Mouse (Mus musculus): ENCODE data around the gene Mmp9.
A peak's percentile ranks its signal among the peaks of the same experiment; 100 is the strongest.

The Mmp9 gene

DNA sequence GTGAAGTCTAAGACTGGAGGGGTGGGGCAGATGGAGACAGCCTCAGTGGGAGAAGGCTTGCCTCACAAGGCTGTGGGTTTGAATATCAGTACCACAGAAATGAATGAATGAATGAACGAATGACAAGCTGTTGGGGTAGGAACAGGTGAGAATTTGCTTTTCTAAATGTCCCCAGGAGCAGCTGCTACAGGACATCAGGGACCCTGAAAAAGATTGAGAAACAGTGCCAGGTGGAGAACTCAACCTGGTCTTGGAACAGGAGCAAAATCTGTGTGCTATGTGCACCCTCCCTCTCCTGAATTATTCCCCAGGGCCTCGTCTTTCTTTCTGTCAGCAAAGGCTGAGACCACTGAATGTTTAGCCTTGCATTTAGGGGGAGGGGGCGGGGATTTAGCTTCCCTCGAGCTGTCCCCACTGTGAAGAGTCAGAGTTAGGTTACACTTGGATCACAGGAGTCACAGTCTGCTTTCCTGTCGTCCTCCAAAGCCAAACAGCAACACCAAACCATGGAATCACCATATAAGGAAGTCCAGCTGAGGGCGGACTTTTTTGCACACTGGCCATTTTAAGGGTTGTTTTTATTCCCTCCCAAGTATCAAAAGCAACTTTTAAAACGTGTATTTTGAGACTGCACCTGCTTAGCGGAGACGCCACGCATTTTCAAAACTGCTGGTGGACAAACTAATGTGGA, at the start of gene Mmp9:
Gene Mmp9 (plus strand): TSS at position 641 of the 691 bp plus-strand sequence.
- peak; percentile 67 for DNase-seq

DNA sequence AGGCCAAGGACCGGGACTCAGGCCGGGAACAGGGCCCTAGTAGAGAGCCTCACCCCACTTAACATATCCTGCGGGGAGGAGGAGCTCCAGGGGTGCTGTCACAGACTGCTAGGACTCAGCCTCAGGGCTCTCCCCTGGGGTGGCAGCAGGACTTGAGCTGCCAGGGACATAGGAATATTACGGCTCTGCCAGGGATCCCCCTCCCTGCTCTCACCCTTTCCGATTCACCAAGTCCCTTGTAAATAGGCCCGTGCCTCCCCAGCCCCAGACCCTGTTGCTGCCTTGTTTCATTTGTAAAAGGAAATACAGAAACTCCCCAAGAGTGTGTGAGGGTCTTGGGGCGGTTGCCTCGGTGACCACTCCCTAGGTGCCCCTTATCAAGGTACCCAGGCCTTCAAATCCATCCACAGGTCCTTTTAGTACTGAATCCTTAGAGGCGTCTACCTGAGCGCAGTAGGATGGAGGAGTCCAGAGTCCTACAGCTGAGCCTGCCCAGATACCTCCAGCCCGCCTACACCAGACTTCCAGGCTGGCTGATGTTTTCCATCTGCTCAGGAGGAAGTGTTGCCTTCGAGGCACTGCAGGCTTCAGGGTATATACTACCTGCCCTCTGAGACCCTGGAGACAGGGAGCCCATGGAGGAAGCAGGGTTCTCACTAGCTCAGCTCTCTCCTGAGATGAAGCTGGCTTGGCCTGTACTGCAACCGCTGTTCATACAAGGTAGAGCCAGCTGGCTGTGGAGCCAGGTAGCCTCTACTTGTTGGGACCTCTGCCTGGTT, 49.3 kb upstream of the Mmp9 start:
- DNase-seq, result no peak

DNA sequence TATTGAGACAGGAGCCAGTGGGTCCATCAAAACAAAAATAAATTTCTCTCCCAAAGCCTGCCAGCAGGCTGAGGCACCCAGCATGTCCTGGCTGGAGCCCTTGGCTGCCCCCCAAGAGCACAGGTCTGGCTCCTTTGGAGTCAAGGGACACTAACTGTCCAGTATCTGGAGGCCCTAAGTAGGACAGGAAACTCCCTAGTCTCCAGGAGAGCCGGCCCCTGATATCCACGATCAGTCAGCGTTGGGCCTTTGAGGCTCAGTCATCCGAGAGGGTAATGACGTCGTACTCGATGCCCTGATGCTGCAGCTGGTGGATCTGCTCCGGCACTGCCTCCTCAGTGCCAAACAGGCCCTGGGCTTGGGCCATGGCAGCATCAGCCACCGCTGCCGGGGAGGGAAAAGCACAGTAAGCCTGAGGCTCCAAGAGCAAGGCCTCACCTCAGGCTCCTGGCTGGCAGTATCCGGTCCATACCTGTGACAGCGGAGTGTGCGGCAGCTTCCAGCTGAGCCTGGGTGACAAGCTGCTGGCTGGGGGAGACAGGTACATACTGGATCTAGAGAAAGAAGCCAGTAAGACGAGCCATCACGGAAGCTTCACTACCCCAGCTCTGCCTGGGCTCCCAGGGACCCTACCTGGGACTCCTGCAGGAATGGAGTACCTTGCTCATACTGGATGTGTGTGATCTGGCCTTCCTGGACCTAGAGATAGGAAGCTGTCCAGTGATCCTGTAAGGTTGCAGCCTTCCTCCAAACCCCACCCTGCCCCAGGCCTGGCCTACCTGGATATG, 48.5 kb upstream of the Mmp9 start:
- DNase-seq, result no peak

DNA sequence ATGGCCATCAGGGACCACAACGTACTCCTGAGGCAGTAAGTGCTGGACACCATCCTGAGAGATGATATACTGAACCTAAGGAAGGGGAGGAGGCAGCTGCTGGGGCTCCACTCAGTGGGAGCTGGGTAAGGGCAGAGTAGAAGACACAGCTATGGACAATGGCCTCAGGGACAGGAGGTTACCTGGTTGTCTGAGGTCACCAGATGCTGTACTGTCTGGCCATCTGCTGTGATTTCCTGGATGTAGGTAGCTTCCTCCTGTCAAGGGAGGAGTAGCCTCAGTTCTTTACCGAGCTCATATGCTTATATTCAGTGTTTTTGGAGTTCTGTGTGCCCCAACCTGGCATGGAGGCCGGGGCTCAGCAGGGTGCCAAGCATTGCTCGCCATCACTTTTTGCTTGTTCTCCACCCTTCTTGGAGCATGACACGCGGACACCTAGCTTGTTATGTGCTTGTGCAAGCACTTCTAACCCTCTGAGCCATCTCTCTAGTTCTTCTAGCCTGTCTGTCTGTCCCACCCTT, 47.8 kb upstream of the Mmp9 start:
- no peak for DNase-seq

DNA sequence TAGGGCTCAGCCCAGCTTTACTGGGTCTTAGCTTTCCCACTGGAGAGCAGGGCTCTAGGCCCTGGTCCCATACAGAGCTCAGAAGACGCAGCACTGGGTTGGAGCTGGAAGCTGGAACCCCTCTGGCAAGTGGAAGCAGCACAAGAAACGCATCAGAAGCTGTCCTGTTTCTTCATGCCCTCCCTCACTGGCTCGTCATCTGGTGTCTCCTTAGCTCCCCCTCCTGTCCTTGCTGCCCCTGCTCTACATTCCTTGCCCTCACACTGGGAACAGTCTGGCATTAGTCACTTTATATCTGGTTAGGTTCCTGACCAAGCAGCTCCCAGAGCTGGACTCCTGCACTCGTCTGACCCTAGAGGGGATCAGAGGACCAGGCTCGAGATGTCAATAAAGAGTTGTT, 46.5 kb upstream of the Mmp9 start:
- DNase-seq, result no peak

DNA sequence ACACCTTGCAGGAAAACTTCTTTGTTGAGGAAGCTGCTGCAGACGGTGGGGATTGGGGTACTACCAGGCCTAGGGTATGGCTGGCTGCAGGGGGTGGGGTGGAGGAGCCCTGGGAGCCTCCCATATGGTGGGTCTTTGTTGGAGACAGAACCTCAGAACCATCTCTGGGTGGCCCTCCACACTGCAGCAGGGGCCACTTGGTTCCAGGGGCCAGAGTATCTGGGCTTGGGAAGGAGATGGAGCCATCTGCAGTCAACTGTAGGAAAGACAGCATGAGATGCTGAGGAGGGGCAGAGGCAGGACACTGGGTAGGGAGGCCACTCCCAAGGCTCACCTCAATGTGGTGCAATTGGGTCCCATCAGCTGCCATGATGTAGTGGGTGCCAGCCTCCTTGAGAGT, 45.9 kb upstream of the Mmp9 start:
- DNase-seq, result no peak

DNA sequence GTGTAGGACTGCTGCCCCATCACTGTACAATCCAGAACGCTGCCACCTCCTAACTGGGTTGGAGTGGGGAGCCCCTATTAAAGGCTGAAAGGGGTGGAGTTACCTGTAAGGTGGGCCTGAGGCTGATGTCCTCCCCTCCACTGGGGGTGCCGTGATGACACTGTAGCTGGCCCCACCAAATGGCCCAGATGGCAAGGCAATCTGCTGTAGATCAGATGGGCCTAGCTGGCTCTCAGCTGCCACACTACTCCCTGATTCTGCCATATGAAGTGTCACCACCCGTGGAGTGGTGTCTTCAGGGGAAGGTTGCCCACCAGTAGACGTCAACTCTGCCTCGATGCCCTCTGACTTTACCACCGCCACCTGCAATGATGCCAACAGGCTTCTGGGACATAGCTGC, 44.7 kb upstream of the Mmp9 start:
- DNase-seq, result no peak

DNA sequence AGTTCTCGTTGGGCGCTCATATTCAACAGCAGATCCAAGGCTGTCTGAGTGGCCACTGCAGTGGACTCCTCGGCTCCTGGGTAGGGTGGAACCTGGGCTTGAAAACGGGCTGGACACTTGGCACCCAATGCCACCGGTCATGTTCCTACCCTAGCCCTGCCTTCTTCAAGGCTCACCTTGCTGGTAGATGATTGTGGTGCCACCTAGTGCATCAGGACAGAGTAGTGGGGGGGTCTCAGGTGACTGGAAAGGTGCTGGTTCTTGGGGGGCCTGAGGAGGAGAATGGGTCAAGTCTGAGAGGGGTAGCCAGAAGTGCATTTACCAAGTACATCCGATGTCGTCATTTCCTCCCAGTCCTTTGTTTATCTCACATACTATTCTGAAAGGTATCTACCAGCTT, 42.6 kb upstream of the Mmp9 start:
- no peak for DNase-seq

DNA sequence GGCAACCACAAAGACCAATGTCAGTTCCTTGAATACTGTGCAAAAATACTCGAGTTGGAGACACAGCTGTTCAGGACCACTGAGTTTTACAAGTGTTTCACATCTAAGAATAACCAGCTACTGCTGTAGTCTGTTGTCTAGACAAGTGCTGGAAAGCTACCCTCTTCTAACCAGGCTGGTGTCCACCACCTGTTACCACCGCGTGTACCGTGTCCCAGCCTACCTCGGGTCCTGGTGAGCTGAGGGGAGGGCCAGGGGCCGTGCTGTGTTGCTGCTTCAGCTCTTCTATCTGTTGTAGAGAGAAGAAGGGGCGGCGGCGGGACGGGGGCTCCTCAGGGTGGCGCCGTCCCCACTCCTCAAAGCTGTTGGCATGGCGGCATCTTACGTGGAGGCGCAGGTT, 41.5 kb upstream of the Mmp9 start:
- no peak for DNase-seq

DNA sequence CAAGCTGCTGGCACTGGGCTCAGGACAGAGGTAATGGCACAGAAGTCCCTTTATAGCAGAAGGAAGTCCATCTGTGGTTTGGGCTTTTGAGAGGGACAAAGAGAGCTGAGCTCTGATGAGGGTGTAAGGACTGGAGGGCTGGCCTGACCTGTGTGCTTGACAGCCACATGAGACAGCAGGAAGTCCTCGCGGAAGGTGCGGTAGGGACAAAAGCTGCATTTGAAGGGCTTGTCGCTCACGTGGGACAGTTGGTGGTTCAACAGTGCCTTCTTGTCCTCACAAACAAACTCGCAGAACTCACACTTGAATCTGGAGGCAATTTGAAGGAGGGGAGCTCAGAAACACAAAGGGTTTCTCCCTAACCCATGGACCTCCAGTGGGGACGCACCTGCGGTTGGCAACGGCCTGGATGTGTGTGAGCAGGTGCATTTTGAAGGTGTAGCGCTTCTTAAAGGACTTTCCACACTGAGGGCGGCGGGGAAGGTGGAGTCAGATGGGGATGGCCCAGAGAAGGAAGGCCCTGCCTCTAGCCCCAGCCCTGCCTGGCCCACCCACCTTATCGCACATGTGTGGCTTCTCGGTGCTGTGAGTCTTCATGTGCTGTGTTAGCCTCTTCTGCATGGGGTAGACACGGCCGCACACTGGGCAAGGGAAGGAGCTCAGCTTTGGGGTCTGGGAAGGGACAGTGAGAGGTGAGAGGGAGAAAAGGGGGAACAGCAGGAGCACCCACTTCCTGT, 40.7 kb upstream of the Mmp9 start:
- DNase-seq, result no peak

DNA sequence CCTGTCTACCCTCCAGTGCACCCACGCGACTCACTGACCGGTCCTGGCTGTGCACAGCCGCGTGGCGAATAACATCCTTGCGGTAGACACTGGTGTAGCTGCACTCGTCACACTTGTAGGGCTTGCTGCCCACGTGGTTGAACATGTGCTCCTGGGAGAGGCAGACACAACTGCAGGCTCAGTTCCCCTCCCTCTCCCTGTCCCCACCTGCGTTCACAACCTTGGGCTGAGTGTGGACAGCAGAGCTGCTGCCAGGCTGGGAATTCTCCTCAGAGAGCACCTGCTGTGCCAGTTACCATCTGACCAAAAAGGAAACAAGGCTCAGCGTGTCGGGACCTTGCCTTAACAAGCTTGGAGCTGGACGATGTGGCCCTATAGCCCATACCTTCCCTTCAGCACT, 39.2 kb upstream of the Mmp9 start:
- DNase-seq, result no peak

DNA sequence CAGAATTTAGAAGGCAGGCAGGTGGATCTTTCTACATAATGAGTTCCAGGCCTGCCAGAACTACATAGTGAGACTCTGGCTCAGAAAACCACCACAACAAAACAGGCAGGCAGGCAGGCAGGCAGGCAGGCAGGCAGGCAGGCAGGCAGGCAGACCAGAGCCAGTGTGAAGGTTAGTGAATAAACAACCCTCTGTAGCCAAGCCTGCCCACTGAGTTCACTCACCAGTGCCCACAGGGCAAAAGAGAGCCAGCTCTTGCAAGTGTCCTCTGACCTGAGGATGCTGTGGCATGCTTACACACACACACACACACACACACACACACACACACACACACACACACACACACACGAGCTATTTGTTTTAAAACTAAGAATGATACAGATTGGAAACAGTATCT, 37.1 kb upstream of the Mmp9 start:
- DNase-seq, result no peak

DNA sequence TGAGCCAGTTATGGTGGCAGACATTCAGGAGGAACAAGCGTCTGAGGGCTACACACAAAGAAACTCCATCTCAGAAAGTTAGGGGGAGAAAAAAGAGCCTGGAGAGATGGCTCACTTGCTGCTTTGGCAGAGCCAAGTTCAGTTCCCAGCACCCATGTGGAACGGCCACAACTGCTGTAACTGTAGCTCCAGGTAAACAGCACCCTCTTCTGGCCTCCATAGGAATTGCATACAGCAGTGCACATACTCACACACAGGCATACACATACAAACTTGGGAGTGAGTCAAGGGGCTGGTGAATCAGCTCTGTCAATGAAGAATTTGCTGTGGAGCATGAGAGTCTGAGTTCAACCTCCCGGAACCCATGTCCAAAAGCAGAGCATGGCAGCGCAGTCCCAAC, 34.5 kb upstream of the Mmp9 start:
- DNase-seq, result no peak

DNA sequence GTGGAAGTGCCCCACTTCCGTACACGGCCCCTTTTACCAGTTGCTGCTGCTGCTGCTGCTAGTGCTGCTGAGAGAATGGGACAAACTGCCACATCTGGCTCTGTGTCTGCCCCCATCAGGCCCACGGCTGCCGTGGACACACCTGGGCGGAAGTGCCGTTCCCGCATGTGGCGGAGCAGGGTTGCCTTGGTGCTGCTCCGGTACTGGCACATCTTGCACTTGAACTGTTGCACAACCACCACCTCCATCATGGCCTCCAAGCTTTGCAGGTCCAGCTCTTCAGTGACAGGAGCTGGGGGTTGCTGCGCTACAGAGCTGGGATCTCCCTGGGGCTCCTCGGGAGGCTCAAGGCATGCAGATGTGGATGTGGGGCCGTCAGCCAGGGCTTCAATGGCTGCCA, 33.1 kb upstream of the Mmp9 start:
- DNase-seq, result no peak

DNA sequence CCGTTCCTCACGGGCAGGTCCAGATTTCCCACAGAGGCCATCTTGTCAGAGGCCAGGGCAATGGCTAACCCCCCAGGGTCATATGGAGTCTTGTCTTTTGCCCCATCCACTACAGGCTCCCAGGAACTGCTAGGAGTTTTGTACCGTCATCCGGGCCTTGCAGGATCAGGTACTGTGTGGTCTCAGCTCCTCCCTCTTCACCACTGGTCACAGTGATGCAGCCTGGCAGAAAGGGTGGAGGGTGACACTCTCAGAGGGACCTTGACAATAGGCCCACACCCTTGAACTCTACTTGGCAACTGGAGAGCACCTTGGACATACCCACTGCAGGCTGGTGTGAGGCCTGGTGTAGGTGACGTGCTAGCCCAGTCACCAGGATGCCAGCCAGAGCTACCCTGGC, 32.6 kb upstream of the Mmp9 start:
- DNase-seq, result no peak

DNA sequence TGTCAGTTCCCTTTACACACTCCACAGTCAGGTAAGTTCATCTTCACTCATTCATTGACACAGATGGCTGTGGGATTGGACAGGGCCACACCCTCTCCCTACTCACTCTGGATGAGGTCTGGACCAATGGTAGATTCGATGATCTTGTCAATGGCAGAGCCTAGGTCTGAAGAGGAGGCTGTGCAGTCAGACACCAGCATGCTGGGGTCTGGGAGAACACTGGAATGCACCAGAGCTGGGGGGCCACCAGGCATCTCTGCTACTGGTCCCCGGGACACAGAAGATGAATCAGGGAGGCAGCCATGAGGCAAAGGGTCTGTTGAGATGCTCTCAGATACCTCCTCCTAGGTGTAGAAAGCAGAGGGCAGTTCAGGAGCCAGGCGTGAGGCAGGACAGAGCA, 31.5 kb upstream of the Mmp9 start:
- no peak for DNase-seq

DNA sequence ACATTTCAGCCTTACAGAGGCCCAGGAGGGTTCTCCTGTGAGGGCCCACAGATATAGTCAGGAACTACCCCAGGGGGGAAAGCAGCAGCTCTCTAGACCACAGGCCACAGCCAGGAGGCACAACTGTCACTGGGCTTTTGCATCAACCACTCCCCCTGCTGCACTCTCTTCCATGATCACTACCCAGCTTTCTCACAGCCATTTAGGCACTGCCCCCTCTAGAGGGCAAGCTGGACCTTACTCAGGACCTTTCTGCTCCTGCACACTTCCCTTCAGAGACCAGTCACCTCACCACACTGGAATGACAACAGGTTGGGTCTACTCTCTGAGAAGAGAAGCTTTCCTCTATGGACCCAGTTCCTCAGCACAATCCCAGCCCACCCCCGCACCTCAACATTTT, 31.0 kb upstream of the Mmp9 start:
- DNase-seq, result peak; percentile 63

DNA sequence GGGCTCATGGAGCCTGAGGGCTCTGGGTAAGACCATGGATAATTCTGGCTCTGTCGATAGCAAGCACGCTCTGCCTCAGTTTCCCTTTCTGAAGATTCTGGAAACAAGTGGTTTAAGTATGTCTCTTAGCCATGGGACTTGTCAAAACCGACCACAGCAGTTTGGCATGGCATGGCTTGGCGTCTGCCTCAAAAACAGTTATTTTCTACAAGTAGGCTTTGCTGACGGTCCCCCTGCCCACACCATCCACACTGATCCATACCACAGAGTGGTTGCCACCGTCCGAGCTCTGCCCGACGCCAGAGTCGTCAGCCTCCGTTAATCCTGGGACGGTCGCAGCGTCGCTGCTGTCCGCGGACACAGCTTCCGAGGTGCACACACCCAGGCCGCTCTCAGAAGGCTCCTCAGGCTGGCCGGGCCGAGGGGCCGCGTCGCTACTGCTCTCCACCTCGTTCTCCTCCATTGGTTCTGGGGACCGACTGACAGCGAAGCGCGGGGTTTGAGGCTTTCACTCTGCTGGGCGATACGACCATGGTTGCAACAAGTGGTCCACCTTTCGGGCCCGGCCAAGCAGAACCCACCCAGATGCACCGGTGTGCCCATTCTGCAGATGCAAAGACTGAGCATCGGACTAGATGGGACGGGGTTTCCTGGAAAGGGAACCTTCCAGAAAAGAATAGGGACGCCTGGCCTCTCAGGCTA, 30.1 kb upstream of the Mmp9 start:
- peak; percentile 31 for DNase-seq

DNA sequence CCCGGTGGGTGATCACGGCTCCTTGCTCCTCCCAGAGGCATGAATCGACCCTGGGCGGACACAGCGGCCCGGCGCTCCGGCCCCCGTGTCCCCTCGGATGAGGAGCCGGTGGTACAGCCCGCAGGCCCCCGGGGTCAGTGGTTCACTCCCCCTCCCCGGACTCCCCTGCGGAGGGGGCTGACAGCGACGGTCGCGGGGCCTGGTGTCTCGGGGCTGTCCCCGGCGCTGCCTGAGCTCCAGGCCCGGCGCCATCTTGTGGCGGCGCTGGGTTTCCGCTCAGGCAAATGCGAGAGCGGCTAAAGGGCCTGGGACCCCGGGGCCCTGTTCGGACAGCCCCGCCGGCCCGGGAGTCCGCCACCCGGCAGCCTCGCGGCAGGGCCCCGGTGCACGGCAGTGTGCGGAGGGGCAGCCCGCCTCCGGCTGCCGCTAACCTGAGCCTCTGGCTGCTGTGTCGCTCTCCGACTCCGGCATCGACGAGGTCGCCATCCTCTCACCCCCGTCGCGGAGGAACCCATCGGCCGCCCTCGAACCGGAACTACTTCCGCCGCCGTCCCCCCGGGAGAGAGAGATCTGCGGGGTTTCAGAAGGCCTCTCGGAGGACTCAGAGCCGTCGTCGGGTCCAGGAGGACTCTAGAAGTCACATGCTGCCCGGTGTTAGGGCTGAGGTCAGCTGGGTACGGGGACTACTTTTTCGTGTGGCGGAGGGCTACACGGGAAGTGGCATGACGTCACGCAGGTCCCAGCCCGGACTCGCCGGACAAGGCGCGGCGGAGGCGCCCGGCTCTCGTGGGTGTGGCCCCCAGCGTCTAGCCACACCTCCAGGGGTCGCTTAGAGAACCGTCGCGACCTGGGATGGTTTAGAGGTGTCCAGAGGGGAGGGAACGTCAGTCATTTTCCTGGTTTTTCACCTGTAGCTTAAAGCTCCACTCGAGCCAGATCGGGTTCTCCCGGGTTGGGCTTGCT, 29.2 kb upstream of the Mmp9 start, which contains the start of gene Zfp335:
Gene Zfp335 (minus strand): TSS at position 672 of the 963 bp plus-strand sequence.
- DNase-seq, result peak; percentile 97

DNA sequence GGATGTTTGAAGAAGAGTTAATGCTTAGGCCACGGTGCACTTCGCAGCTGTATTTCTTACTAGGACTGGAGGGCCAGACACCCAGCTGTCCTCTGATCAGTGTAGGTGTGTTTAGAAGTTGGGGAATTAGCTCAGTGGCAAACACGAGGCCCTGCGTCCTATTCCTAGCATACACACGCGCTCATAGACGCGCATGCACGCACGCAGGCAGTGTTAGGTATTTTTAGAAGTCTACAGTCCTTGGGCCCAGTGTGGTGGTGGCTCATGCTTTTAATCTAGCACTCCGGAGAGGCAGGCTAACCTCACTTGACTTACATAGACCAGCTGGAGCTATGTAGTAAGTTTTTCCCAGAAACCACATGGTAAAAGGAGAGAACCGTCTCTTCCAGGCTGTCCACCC, 28.4 kb upstream of the Mmp9 start:
- peak; percentile 33 for DNase-seq

All from embryo, embryonic 11 days (tissue).